Mouse (Mus musculus) adrenal gland, adult (tissue): ENCODE results near the gene Parn.
"Not testable (repeated sequence)": the region's sequence is repeated elsewhere in the genome, so short reads cannot be mapped to it uniquely, and the experiment has no call there.

Experiments used
- DNase-seq, 2 experiments: peaks; one replicate each; pipeline ENCODE4 v3.0.0; 2022 to 2023; ENCODE audit warnings: low spot score in 1 of 2; ENCODE audit not compliant: inconsistent age in 2 of 2

Parn gene

DNA sequence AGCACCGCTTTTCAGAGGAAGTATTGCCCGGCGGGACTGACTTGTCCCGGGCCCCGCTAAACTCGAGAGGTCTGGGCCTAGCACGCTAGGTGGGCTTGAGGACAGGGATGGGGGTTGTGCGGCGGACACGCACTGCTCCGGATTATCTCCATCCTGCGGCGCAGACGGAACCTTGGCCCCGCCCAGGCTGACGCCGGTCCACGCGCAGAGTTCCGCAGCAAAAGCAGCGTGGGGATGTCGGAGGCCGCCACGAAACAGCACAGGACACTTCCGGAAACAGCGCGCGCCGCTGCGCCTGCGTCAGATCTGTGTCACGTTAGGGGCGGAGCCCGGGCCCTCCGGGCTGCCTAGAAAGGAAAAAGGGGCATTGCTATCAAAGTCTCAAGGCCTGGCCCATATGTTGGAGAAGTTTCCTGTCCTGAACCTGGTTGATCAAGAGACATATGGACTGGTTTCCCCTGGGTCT is at the start of gene Parn:
Gene Parn, minus strand, starts transcription at position 293 of the 466 bp plus-strand sequence.
- peak; percentile 95 to 97 for DNase-seq

DNA sequence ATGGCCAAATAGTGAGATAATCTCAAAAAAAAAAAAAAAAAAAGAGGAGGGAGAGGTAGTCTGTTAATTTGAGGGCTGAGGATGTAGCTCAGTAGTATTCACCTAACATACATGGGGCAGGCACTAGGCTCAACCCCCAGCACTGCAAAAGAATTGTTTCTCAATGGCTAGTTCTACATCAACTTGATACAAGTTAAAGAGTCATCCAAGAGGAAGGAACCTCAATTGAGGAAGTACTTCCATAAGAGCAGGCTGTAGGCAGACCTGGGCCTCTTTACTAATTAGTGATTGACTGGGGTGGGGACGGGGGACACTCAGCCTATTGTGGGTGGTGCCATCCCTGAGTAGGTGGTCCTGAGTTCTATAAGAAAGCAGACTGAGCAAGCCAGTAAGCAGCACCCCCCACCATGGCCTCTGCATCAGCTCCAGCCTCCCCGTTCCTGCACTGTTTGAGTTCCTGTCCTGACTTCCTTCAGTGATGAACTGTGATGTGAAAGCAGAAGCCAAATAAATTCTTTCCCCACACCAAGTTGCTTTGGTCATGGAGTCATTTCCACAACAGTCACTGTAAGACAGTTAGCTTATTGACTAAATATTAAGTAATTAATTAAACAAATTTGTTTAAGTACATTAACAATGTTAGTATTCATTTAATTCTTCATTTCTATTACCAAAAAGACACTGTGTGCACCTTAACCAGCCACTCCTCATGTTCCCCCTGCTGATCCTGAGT is 49.0 kb upstream of the Parn start:
- DNase-seq: no peak

DNA sequence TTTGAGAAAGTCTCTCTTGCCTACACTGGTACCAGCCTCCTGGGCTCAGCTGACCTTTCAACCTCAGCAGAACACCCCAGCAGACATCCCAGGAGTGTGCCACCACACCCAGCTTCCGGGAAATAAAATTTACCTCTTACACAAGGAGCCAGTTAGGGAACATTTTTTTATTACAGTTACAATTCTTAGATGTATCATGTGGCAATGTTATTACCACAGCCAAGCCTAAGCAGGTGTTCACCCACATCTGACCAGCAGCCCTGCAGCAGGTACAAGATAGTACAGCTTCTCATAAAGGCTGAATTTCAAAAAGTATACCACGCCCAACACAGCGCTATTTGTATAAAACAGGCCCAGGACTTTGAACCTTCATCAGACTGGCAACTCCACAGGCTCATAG is 46.9 kb upstream of the Parn start:
- DNase-seq: no peak

DNA sequence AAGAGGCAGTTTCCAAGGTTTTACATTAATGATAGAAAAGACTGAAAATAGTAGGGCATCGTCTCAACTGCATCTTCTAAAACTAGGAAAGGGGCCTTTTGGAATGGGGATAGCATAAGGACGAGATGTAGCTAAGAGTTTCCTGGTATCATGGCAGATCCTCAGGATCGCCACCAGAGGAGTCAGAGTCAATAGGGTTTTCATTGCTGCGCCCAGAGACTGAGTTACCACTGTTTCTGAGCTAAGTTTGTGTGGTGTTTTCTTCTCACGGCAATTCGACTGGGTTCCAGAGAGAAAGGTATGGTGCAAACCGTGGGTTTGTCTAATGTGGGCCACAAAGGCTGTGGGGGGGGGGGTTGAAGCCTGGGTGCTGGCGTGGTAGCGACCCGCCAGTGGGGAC is 36.7 kb upstream of the Parn start:
- no peak for DNase-seq

DNA sequence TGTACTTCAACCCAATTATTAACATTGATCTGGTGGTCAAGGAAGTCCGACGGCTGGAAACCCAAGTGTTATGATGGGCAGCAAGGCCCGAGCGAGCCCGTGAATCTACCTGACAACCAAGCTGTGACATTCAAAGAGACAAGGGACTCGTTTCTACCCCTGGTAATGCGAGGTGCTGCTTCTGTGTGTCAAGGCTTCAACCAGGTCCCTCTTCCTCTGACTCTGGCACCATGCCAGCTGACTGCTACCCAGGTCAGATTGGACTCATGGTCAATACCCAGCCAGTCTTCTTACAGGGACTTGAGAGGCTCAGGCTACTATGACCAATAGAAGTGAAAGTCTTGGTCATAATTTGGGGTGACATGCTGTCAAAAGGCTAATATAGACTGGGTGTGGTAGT is 34.2 kb upstream of the Parn start:
- DNase-seq: peak; percentile 13 to 46

DNA sequence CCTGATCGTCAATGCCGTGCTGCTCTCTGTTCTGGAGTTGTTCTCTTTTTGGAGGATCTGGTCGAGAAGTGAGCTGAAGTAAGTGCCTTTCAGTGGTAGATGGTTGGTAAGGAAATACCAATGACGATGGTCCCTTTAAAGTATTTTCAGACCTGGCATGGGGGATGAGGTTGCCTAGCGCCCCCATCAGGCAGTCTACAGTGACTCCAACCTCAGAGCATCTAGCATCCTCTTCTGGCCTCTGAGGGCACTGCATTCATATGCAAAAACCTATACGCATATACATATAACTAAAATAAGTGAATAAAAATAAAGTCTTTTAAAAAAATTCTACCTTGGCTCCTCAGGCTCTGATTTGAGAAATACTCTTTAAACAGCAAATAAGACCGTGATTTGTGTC is 31.0 kb upstream of the Parn start:
- DNase-seq: no peak

DNA sequence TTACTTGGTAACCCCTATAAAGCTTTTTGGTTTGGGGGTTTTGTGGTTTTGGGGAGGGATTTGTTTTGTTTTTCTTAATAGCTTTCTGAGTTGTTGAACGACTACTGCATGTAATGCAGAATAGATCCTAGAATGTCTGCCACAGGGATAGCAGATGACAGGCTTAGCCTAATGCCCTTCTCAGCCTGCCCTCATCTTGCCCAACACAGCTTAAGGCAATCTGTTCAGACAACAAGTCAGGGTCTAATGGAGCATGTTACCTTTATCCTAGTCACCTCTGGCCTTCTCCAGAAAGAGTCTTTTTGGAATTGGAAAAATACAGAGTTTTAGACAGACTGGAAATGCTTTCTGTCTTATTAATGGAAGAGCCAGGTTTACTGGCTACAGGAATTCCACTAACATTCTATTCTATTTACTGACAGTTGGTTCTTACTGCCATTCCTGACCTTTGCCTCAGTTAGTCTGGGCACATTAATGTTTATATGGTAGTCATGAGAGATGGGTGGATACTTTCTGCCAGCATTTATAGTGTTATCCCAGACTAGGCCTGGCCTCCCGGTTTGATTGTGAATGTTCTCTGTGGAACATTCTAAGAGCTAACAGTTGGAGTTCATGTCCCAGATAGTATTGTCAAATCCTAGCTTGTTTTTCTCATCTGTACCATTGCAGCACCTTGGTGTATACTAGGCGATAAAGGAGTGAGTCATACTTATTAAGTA is 10.8 kb upstream of the Parn start:
- no peak for DNase-seq

DNA sequence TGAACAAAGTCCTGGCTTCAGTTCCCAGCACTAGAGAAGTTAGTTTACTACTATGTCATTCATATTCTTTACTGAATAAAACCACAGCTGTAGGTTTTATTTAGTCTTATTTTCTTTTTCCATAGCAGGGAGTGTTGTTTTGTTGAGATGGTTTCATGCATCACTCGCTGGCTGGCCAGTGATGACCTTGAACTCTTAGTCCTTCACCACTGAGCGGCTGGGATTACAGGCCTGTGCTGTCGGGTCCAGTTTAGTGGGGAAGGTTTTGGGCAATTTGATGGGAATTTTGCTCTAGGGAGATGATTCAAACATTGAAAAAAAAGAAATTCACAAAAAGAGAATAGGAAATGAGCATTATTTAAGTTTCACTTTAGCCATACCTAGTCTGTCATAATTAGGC is 6.5 kb upstream of the Parn start:
- peak; percentile 31 to 75 for DNase-seq

DNA sequence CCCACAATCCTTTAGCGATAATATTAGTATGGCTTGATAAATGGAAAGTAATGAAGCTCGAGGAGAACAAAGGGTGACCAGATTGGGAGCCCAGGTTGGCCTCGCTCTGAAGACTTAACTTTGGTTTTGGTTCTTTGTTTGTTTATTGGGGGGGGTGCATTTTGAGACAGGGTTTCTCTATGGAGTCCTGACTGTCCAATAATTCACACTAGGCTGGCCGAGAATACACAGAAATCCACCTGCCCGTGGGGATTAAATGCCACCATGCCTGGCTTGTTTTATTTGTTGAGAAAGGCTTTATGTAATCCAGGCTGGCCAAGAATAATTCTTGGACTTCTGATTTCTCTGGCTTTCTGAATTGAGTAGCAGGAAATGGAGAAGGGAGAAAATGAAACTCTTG is 5.1 kb upstream of the Parn start:
- DNase-seq: peak in 1 of 2 experiments; percentile 54

DNA sequence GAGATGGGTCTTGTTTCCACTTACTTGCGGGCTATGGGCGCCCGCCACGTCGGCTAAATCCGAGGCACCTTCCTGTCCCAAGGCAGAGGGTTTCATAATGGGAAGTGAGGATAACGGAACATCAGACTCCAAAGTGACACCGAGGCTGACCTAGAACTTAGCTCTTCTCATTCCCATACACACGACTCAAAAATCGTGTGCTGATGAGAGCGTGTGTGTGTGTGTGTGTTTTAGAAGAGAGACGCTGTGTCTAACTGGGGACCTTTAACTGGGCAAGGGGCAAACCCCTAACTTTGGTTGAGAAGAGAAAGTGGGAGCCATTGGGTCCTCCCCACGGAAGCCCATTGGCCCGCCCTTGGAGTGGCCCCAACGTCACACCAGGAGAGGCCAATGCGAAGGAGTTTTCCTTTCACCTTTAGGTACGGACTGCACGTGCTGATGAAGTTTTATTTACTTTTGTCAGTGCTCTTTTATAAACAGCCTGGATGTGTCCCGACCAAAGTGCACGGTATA is 4.5 kb upstream of the Parn start:
- DNase-seq: peak; percentile 76 to 91

DNA sequence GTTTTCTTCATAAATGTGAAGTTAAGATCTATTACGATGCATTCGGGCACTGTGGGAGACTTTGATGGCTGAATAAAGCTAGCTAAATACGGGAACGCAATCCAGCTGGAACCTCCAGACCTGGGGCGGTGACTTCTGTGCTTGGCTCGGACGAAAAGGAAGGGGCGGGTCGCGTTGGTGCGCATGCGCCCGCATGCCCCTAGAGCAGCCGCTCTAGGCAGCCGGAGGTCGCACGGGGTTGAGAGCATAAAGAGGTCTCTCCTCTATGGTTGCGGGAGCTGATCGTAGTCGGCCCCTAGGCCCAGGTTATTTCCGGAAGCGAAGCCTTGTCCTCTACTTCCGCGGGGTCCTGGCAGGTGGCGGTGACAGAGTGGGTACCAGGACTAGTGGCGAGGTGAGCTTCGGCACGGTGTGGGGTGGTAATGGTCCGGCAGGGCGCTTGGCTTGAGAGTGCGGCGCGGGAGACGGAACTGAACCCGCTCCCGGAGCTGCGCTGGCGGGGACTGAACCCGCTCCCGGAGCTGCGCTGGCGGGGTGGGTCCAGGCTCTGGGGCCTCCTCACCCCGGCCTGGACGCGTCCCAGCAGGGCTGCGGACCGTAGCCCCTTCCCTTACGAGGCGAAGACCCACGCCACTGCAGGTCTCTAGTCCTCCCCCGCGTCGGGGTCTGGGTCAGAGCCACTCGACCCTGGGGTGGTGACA is 3.9 kb upstream of the Parn start, which contains the start of the genes Bfar and 3110001I22Rik:
Gene Bfar, plus strand, starts transcription at position 174 of the 701 bp plus-strand sequence.
Gene 3110001I22Rik, plus strand, starts transcription at position 245 of the 701 bp plus-strand sequence.
- peak; percentile 94 to 96 for DNase-seq

DNA sequence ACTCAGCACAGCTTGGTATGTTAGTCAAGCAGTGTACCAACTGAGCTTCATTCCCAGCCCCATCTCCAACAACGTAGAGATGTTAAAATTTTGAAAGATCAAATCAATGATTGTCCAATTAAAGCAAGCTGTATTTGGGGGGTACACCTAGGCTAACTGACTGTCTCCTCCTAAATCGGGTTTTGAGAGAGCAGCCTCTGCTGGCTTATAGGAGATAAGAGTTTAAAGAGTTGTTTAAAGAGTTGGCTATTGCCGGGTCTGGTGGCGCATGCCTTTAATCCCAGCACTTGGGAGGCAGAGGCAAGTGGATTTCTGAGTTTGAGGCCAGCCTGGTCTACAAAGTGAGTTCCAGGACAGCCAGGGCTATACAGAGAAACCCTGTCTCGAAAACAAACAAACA is 2.9 kb upstream of the Parn start:
- DNase-seq: peak in 1 of 2 experiments; percentile 38

DNA sequence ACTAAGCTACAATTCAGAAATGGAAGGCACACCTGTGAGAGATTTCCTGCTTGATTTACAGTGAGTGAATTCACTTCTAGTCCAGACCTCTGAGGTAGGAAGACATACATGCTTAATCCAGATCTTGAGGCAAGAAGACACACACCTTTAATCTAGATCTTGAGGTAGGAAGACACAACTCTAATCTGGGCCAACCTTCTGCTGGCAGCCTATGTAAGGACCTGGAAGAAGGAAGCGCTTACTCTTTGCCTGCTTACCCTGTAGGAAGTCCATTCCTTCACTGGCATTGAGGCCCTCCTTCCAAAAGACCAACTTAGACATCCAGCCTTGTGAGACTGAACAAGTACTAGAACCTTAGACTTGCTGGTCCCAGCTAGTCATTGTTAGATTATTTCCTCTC is 1.3 kb upstream of the Parn start:
- DNase-seq: no peak

DNA sequence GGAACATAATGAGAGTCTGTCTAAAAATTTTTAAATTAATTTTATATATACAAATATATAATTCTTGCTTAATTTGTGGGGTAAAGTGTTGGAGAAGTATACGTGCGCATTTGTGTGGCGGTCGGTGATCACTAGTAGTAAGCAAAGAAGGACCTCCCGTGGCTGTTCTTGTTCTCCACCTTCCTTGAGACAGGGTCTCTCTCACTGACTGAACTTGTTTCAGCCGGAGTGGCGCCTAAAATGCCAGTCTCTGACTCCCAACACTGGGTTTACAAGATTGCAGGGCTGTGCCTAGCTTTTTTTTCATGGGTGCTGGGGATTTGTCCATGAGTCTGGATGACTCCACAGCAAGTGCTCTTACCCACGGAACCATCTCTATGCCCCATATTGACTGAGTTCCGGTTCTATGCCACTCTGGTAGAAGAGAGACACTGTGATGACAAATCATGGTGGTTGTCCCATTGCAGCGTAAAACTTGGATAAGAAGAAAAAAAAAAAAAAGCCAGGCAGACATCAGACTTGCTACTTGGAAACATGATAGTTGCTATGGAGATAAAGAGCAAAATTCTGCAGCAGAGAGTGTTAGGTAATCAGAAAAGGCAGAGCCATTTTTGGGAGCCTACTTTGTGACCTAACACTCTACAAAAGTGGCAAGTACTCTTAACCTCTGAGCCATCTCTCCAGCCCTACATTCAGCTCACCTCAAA is 585 bp upstream of the Parn start:
- peak in 1 of 2 experiments; percentile 23 for DNase-seq

DNA sequence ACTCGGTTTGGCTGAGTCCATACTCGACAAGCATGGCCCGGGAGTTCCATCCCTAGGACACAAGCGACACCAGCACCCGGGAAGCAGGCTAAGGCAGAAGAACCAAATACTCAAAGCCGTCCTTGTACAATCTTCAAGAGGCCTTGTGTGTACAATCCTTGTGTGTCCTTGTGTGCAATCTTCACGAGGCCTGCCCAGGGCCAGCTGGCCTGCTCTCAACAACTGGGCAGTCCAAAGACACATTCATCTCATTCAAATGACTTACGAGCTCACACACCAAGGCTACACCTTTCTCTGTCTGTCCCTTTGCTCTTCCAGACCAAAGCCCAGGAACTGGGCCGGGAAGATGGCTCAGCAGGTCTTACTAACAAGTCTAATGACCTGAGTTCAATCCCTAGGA is 7.2 kb downstream of the Parn start:
- DNase-seq: peak; percentile 57 to 88

DNA sequence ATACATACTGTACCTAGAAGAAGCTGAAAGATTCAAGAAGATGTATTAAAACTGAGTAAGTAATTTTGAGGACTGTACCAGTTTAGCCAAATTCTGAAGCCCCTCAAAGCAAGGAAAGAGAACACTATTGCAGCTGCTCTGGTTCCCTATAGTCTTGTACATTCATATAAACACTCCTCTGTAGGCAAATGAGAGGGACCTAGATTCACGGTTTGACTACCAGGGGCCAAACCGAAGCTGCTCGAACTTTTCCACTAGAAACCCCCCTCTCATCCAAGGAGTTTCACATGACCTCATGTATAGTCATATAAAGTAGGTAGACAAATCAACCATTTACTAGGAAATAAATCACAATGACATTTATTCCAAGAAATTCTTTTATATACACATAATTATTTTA is 9.1 kb downstream of the Parn start:
- DNase-seq: no peak

DNA sequence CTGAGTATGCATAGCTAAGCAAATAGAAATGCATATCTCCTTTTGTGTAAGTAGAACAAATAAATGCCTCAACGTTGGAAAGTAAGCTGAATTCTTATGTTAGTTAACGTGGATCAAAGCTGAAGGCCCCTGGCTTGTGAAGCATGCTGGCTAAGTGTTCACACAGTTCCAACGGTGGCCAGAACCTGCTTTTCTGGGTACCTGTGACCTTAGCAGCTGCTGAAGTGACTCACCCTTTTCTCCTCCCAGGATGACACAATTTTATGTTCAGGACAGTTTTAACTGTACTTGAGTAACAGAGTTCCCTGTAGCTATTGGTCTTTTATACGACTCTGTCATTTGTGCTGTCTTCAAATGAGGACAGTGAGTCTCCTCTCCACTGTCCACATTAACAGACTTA is 22.0 kb downstream of the Parn start:
- DNase-seq: peak in 1 of 2 experiments; percentile 62

DNA sequence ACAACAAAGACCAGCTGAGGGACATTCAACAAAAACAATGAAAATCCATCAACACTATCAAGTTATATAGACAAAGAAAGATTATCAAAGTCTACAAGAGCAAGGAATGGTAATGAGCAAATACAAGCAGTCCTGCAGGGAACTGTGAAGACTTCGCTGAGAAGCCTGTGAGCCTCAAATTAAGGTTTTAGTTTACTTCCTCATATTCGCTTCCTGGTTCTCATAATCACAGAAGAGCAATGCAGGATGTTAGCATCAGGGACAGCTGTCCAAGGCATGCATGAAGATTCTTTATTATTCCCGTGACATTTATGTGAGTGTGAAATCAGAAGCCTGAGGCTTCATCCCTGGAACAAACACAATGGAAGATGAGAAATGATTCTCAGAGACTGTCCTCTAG is 23.5 kb downstream of the Parn start:
- no peak for DNase-seq

DNA sequence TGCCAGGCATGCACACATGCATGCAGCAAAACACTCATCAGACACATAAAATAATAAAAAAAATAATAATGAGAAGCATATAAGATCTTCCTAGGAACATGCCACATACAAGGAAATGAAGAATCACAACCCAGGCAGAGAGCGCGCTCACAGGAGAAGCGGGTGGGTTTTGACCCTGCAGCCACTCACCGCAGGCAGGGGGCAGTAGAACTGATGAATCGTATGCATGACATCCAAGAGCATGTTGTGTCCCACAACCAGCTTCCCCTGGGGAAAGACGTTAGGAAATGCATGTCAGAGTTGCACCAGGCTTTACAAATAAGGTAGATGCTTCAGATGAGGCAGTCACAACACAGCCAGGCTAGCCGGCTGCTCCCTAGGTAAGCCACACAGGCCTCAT is 27.9 kb downstream of the Parn start:
- DNase-seq: no peak

DNA sequence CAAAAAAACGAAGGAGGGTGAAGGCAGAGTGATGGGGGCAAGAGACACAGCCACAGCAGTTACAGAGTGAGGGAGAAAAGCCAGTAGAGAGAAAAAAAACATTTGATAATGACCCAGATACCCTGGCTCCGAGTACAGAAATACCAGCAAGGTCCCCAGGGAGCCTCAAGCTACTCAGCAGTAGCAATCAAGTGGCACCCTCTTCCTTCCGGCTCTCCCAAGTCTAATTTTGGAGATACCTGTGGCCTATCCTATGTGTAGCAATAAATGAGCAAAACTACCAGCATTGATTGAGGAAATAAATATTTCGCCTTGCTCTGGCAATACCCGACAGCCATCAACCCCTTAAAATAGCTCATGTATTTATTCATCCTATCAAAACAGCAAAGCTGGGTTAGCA is 28.5 kb downstream of the Parn start:
- DNase-seq: no peak

DNA sequence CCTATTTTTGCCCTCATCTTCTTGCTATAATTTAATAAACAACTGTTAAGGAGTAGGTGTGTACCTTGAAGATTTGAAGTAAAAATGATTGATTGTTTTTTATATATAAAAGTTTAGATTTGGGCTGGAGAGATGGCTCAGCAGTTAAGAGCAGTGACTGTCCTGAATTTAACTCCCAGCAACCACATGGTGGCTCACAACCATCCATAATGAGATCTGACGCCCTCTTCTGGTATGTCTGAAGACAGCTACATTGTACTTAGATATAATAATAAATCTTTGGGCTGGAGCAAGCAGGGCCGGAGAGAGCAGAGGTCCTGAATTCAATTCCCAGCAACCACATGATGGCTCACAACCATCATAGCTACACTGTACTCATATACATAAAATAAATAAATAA is 29.8 kb downstream of the Parn start:
- not testable (repeated sequence) for DNase-seq
